Mouse (Mus musculus) lung, postnatal 0 days (tissue): ENCODE measurements around the gene Mmp27.

ENCODE experiments used
- CTCF ChIP-seq: IDR thresholded peaks from 2 replicates; pipeline ENCODE4 v1.5.1; 2016; ENCODE audit warnings: antibody characterized with exemption, mild to moderate bottlenecking
- EP300 ChIP-seq: IDR thresholded peaks from 2 replicates; pipeline ENCODE4 v1.6.1; 2016; ENCODE audit warnings: antibody characterized with exemption, mild to moderate bottlenecking, control low read depth

- TF ChIP-seq CTCF: no peak
- no peak for TF ChIP-seq EP300
These were observed 51.4 kb downstream of the Mmp27 start for GRCm38 (mm10) chr9:7622582-7622981.
